Mouse (Mus musculus) midbrain, embryonic 15.5 days (tissue): Measurements from ENCODE around the gene Dlx5. TPM values are rescaled to one million over a fixed set of nuclear protein-coding genes. Genes with fewer than 3 reads are reported as not detected.

Experiments used
- ATAC-seq: fragments of 200-750 bp; cut with Nextera tagmentation; replicated peaks from 2 replicates; pipeline ENCODE4 v1.8.0; 2017; ENCODE audit warnings: moderate TSS enrichment
- H3K27ac ChIP-seq: fragments of 300-500 bp; sonication (generic); 2 replicates; pipeline ENCODE4 v1.5.1; 2015; ENCODE audit warnings: mild to moderate bottlenecking, inconsistent platforms
- H3K27me3 ChIP-seq: fragments of 300-500 bp; sonication (generic); replicated peaks from 2 replicates; pipeline ENCODE4 v1.6.1; 2015; ENCODE audit warnings: inconsistent platforms
- H3K36me3 ChIP-seq: fragments of 300-500 bp; sonication (generic); replicated peaks from 2 replicates; pipeline ENCODE4 v1.6.1; 2015; ENCODE audit warnings: inconsistent platforms
- H3K4me1 ChIP-seq: fragments of 300-500 bp; sonication (generic); 2 replicates; pipeline ENCODE4 v1.6.1; 2015; ENCODE audit warnings: inconsistent platforms
- H3K4me2 ChIP-seq: fragments of 300-500 bp; sonication (generic); 2 replicates; pipeline ENCODE4 v1.6.1; 2015; ENCODE audit warnings: inconsistent platforms, mild to moderate bottlenecking, moderate library complexity
- H3K4me3 ChIP-seq: fragments of 300-500 bp; sonication (generic); 2 replicates; pipeline ENCODE4 v1.5.1; 2015; ENCODE audit warnings: mild to moderate bottlenecking, inconsistent platforms
- H3K9ac ChIP-seq: fragments of 300-500 bp; sonication (generic); 2 replicates; pipeline ENCODE4 v1.6.1; 2015; ENCODE audit warnings: mild to moderate bottlenecking, inconsistent platforms
- H3K9me3 ChIP-seq: fragments of 300-500 bp; sonication (generic); 2 replicates; pipeline ENCODE4 v1.6.1; 2016; ENCODE audit warnings: inconsistent platforms
- WGBS: fragments of 180-500 bp; shearing (Covaris S2); methylation state at CpG from one replicate; pipeline ENCODE4 v1.1.7; 2015; ENCODE audit warnings: mixed read lengths; 5-methylcytosine and 5-hydroxymethylcytosine counted together
- polyA plus RNA-seq: library from polyadenylated mRNA; unstranded; fragments of >200 nt; fragmentation: Nextera tagmentation; extraction: Ambion mirVana; gene quantifications from 2 replicates; pipeline ENCODE4 v1.2.1, GENCODE M21; 2015

Gene Dlx5
- polyA plus RNA-seq, 1 experiment from 2014 or later = 19.0 TPM

DNA sequence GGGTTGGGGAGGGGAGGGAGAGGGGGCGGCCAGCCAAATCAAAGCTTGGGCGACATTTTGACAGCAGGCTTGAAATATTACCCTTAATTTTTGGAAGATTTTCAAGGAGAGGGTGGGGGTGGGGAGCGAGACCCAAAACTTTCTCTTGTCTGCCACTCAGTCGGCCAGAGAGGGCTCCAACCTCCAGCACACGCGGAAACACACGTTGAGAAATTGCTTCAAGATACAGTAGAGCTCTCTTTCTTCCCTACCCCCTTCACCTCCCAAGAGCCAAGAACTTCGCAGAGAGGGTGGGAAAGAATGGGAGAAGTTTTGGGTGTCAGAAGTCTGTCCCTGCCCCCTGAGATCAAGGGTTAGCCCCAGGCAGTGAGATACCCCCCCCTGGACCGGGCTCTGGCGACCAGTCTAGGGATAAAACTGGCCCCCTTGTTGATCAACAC lies 26.1 kb downstream of the Dlx5 start:
- Histone ChIP-seq H3K4me2 (peak overlapping the region; percentile 22; the same call in 1 of the 2 replicates), H3K4me3 (0 out of 2 replicates have a peak overlapping the region, but pooled peaks have one; percentile 11), H3K27me3 (peaks cover 85% of the 10 kb centered on the region), H3K36me3 (no peaks in the 10 kb centered on the region), H3K27ac (no peak overlapping the region), H3K9me3 (no peaks in the 10 kb centered on the region), H3K4me1 (peaks cover 10% of the 10 kb centered on the region), H3K9ac (no peak overlapping the region)
- ATAC-seq = peak; percentile 30; the same call in 1 of the 2 replicates
- under 1% methylated on average over 10 of the region's 10 CpGs for WGBS

DNA sequence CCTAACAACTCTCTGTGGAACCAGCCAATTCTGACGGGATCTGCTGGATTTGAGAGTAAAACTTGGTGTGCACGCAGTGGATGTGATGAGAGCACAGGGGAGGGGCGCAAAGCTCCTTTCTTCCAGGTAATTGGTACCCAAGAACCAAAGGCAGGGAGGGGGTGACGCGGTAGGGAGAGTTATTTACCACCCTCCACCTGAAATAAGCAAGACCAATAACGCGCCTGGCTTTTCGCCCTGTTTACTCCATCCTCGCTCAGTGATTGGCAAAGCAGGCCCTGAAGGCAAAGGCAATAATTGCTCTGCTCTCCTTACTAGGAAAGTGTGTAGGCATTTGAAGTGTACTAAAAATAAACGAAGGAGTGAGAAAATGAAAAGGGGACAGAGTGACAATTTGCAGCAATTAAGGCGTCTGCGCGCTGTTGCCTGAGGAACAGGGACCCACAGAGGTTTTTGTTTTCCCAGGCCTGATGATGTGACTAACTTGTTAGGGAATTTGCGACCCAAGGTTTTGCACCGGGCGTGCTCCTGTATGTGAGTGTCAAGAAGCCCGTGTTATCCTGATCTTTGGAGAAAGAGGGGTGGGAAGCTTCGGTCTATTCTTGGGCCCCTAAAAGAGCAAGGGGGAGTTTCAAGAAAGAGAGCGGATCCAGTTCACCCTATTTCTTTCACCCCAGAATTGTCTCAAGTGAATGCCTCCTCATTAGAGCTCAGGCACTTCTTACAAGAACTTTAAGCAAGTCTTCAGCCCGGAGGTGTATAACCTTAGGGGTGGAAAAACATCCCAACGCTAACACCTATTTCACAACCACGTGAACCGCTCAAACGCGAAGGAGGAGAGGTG lies 26.8 kb downstream of the Dlx5 start:
- Histone ChIP-seq H3K4me2 (peak overlapping the region; percentile 22), H3K4me1 (peaks cover 6% of the 10 kb centered on the region), H3K4me3 (no peak overlapping the region), H3K36me3 (no peaks in the 10 kb centered on the region), H3K9me3 (no peaks in the 10 kb centered on the region), H3K27me3 (peaks cover 89% of the 10 kb centered on the region), H3K27ac (no peak overlapping the region), H3K9ac (no peak overlapping the region)
- WGBS = 1% methylated on average over 25 of the region's 25 CpGs
- no peak for ATAC-seq

DNA sequence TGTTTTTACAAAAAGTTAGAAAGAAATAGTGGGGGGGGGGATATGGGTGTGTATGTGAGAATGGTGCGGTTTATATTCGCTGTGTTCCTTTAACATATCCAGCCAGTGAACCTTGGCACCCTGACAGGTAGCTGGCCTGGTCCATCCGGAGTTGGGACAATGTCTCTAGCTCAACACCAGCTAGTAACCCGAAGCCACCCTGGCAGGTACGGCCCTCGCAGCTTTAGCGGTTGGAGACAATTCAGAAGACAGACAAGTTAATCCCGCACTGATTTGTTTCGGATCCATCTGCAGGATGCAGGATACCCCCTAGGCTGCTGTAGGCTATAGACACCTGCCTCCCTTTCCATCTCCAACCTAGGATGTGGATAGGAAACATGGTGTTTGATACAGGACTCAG lies 27.7 kb downstream of the Dlx5 start:
- H3K27me3 ChIP-seq = peaks cover 86% of the 10 kb centered on the region
- H3K9ac ChIP-seq = no peak overlapping the region
- no peaks in the 10 kb centered on the region for H3K9me3 ChIP-seq
- no peak overlapping the region for H3K4me2 ChIP-seq
- no peak overlapping the region for H3K4me3 ChIP-seq
- 2% methylated on average over 9 of the region's 9 CpGs for WGBS
- ATAC-seq = no peak
- H3K36me3 ChIP-seq = no peaks in the 10 kb centered on the region
- H3K4me1 ChIP-seq = peaks cover 3% of the 10 kb centered on the region; the same call in 1 of the 2 replicates
- H3K27ac ChIP-seq = no peak overlapping the region

DNA sequence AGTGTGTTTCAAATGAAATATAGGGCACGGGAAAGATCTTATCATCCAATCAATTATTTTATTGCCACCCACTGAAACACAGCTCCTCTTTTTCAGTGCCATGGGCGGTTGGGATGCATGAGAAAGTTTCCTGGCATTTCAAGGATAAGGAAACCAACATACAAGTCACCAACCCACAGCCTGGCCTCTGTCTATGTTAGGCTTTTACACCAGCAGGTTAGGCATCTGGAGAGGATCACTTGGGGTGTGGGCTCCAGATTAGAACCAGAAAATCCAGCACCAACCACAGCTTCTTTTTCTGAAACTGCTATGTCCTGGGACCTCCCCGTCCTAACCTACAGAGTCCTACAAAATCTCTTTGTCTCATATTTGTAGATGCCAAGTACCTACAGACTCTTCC lies 28.9 kb downstream of the Dlx5 start:
- no peak overlapping the region for H3K4me3 ChIP-seq

DNA sequence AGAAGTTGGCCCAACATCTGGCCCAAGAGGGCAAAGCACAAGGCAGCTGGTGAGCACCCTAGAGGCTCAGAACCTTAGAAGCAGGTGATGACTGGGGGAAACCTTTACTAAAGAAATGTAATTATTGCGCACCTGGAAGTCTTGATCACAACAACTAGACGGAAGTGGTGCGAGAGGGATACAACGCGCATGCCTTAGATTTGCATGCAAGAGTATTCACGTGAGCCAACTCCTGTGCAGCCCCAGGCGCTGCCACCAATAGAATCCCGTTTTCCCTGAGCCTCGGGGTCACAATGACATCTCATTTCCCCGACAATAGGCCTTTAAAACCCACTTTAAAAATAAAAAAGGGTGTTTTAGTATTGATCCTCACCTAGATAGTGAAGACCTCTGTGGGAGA lies 30.7 kb downstream of the Dlx5 start:
- H3K4me2 ChIP-seq = no peak overlapping the region
- H3K4me1 ChIP-seq = no peaks in the 10 kb centered on the region

More for the DNA sequence above, 28.9 kb downstream of the Dlx5 start:
- ATAC-seq = no peak
- 24% methylated on average over 3 of the region's 3 CpGs for WGBS
- Histone ChIP-seq H3K4me2 (no peak overlapping the region), H3K27me3 (peaks cover 88% of the 10 kb centered on the region), H3K36me3 (no peaks in the 10 kb centered on the region), H3K27ac (no peak overlapping the region), H3K9ac (no peak overlapping the region), H3K9me3 (no peaks in the 10 kb centered on the region), H3K4me1 (peaks cover 3% of the 10 kb centered on the region; the same call in 1 of the 2 replicates)

DNA sequence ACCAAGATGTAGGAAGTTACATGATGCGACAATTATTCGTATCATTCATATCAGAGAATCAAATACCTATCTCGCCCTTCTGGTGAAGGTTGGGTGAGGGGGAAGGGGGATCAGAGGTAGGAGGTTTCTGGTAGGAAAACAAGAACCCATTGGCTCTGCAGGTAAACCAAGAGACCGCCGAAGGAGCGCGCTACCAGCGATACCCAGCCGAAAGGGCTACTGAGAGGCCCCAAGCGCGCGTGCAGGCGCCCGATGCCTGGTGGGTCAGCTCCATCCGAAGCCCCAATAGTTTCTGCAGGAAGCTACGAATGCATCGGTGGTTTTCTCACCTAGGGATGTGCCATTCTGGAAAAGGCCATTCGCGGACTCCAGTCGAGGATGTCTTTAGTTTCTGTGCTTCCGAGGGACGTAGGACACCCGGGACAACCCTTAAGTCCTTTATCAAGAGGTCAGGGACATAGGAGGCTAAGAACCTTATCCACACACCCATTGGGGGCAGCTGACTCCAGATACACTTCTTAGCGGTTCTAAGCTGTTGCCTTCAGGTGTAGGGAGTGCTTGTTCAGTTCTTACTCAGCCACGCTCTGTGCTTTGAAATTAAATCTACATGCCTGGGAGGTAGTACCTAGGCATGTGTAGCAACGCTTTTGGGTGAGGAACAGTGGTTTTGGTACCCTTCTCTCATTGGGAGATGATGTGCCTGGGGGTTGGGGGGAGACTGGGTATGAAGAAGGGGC lies 31.4 kb downstream of the Dlx5 start:
- Histone ChIP-seq H3K4me2 (no peak overlapping the region), H3K9me3 (no peaks in the 10 kb centered on the region), H3K36me3 (no peaks in the 10 kb centered on the region), H3K9ac (no peak overlapping the region), H3K4me3 (no peak overlapping the region), H3K27me3 (peaks cover 79% of the 10 kb centered on the region), H3K4me1 (no peaks in the 10 kb centered on the region), H3K27ac (no peak overlapping the region)
- ATAC-seq = peak; percentile 21; the same call in 1 of the 2 replicates
- 2% methylated on average over 26 of the region's 26 CpGs for whole genome bisulfite sequencing

More for the DNA sequence above, 30.7 kb downstream of the Dlx5 start:
- Histone ChIP-seq H3K4me3 (no peak overlapping the region), H3K9me3 (no peaks in the 10 kb centered on the region), H3K27me3 (peaks cover 85% of the 10 kb centered on the region), H3K9ac (no peak overlapping the region), H3K27ac (no peak overlapping the region), H3K36me3 (no peaks in the 10 kb centered on the region)
- 1% methylated on average over 10 of the region's 10 CpGs for WGBS
- no peak for ATAC-seq

DNA sequence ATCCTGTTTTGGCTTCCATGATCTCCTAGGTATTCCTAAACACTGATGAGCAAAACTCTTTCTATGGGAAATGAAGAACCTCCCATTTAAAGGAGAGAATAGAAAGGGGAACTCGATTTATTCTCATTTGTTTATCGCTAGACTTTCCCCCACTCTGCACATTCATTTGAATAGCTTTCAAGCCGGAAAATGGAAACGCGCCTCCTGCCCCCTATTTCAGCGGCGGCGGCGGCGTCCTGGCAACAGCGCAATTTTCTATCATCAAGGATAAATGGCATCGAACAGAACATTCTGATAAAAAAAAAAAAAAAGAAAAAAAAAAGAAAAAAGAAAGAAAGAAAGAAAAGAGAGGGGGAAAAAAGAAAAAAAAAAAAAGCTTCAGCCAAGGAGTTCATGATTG lies 32.1 kb downstream of the Dlx5 start:
- 1% methylated on average over 12 of the region's 12 CpGs for WGBS
- Histone ChIP-seq H3K4me2 (no peak overlapping the region), H3K36me3 (no peaks in the 10 kb centered on the region), H3K27me3 (peaks cover 75% of the 10 kb centered on the region), H3K27ac (no peak overlapping the region), H3K9ac (no peak overlapping the region), H3K9me3 (no peaks in the 10 kb centered on the region), H3K4me1 (no peaks in the 10 kb centered on the region), H3K4me3 (no peak overlapping the region)
- no peak for ATAC-seq

DNA sequence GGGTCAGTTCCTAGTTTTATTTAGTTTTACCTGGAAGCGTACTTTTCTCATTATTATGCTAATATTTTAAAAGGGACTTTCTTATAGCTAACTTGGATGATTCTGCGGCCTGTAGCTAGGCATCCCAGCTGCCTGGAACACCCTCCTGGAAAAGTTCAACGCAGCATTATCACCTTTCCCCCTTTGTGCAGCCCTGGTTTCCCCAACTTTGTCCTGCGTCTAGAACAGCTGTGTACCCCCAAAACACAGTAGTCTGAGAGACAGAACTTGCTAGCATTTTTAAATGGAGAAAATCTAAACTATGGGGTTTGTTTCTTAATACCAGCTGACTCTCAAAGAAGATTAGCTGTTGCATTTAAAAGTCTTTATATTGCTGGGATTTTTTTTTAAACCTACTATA lies 33.3 kb downstream of the Dlx5 start:
- Histone ChIP-seq H3K9ac (no peak overlapping the region), H3K4me1 (no peaks in the 10 kb centered on the region), H3K4me3 (no peak overlapping the region), H3K9me3 (no peaks in the 10 kb centered on the region), H3K36me3 (no peaks in the 10 kb centered on the region), H3K27me3 (peaks cover 64% of the 10 kb centered on the region), H3K27ac (no peak overlapping the region), H3K4me2 (no peak overlapping the region)
- 7% methylated on average over 4 of the region's 4 CpGs for WGBS
- no peak for ATAC-seq

DNA sequence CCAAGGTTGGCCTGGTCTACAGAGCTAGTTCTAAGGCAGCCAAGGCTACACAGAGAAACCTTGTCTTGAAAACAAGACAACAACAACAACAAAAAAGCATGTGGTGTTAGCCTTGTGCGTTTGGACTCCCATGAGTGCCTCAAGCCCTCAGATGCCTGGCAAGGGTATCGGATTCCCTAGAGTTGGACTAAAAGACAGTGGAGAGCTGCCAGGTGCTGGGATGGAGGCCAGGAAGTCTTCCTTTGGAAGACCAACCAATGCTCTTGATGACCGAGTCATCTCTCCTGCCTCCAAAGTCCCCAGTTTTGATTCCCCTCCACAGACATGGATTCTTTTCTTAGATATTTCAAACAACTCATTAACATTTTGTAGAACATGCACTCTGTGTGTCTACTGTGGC lies 48.6 kb downstream of the Dlx5 start:
- ATAC-seq = no peak
- H3K27me3 ChIP-seq = no peaks in the 10 kb centered on the region
- H3K4me2 ChIP-seq = no peak overlapping the region
- H3K27ac ChIP-seq = no peak overlapping the region
- no peaks in the 10 kb centered on the region for H3K36me3 ChIP-seq
- no peak overlapping the region for H3K9ac ChIP-seq
- no peaks in the 10 kb centered on the region for H3K9me3 ChIP-seq
- no peak overlapping the region for H3K4me3 ChIP-seq
- 92% methylated on average over 3 of the region's 3 CpGs for WGBS
- no peaks in the 10 kb centered on the region for H3K4me1 ChIP-seq

DNA sequence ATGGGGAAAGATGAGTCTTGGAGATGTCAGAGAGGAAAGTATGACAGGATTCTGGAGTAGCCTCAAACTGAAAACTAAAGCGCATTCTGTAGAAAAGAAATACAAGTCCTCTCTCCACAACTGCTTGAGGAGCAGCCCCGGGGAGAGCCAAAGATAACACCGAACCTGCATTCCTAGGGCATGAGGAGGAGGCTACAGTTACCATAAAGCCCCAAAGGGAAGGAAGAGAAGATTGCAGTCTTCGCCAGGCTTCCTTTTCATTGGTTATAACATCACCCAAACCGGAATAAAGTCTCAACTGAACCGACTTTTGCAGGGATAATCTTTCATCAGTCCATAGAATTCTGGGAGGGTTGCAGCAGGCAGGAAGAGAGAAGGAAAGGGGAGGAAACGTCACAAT lies 51.4 kb downstream of the Dlx5 start:
- WGBS = 78% methylated on average over 7 of the region's 7 CpGs
- H3K4me1 ChIP-seq = no peaks in the 10 kb centered on the region
- H3K9ac ChIP-seq = no peak overlapping the region
- no peaks in the 10 kb centered on the region for H3K27me3 ChIP-seq
- H3K4me3 ChIP-seq = no peak overlapping the region
- no peak overlapping the region for H3K4me2 ChIP-seq
- ATAC-seq = no peak
- no peaks in the 10 kb centered on the region for H3K9me3 ChIP-seq
- H3K36me3 ChIP-seq = no peaks in the 10 kb centered on the region
- no peak overlapping the region for H3K27ac ChIP-seq
